Mouse (Mus musculus) heart, embryonic 14.5 days (tissue): ENCODE data around the gene Defb26. TPM values are rescaled to one million over a fixed set of nuclear protein-coding genes. Genes with fewer than 3 reads are reported as not detected.

Experiments used
- ATAC-seq: fragments of 200-750 bp; cut with Nextera tagmentation; 2 replicates; pipeline ENCODE4 v1.8.0; 2017; ENCODE audit warnings: low read depth, moderate TSS enrichment; ENCODE audit not compliant: insufficient number of reproducible peaks, insufficient read depth, low FRiP score
- H3K27ac ChIP-seq, 2 experiments: fragments of 200-500 bp in 1 of 2; fragments of 300-500 bp in 1 of 2; sonication (generic) in 1 of 2; replicated peaks in 1 of 2; 2 replicates each; pipeline ENCODE4 v1.5.1; 2012 to 2014; ENCODE audit warnings: low read depth in 2 of 2, low read length in 2 of 2, control low read depth in 1 of 2, mild to moderate bottlenecking in 1 of 2, mixed read lengths in 1 of 2; ENCODE audit not compliant: control insufficient read depth in 1 of 2, insufficient read depth in 1 of 2
- H3K27me3 ChIP-seq: fragments of 300-500 bp; sonication (generic); 2 replicates; pipeline ENCODE4 v1.6.1; 2014; ENCODE audit warnings: mild to moderate bottlenecking, low read length, control low read depth; ENCODE audit not compliant: control insufficient read depth, insufficient read depth
- H3K36me3 ChIP-seq: fragments of 300-500 bp; sonication (generic); 2 replicates; pipeline ENCODE4 v1.6.1; 2014; ENCODE audit warnings: mild to moderate bottlenecking, control low read depth, low read length, mixed read lengths; ENCODE audit not compliant: control insufficient read depth, insufficient read depth
- H3K4me1 ChIP-seq, 2 experiments: fragments of 200-500 bp in 1 of 2; fragments of 300-500 bp in 1 of 2; sonication (generic) in 1 of 2; 2 replicates each; pipeline ENCODE4 v1.6.1; 2012 to 2014; ENCODE audit warnings: low read length in 2 of 2, control low read depth in 1 of 2, mixed read lengths in 1 of 2; ENCODE audit not compliant: control insufficient read depth in 2 of 2, insufficient read depth in 2 of 2
- H3K4me2 ChIP-seq: fragments of 300-500 bp; sonication (generic); 2 replicates; pipeline ENCODE4 v1.6.1; 2014; ENCODE audit warnings: mild to moderate bottlenecking, low read length
- H3K4me3 ChIP-seq, 2 experiments: fragments of 200-500 bp in 1 of 2; fragments of 300-500 bp in 1 of 2; sonication (generic) in 1 of 2; 2 replicates each; pipeline ENCODE4 v1.5.1; 2012 to 2014; ENCODE audit warnings: low read length in 2 of 2, mild to moderate bottlenecking in 2 of 2, control low read depth in 1 of 2, low read depth in 1 of 2, moderate library complexity in 1 of 2; ENCODE audit not compliant: control insufficient read depth in 1 of 2, insufficient read depth in 1 of 2
- H3K9ac ChIP-seq: fragments of 300-500 bp; sonication (generic); 2 replicates; pipeline ENCODE4 v1.6.1; 2014; ENCODE audit warnings: mild to moderate bottlenecking, low read length
- H3K9me3 ChIP-seq: fragments of 300-500 bp; sonication (generic); 2 replicates; pipeline ENCODE4 v1.6.1; 2016; ENCODE audit warnings: low read length, control low read depth; ENCODE audit not compliant: control insufficient read depth
- WGBS: fragments of 180-500 bp; shearing (Covaris S2); extraction: QIAGEN DNeasy Blood & Tissue Kit; methylation state at CpG from one replicate; pipeline ENCODE4 v1.1.7; 2014; 5-methylcytosine and 5-hydroxymethylcytosine counted together
- polyA plus RNA-seq: library from polyadenylated mRNA; unstranded; fragments of >200 nt; fragmentation: Nextera tagmentation; extraction: Ambion mirVana; gene quantifications from 2 replicates; pipeline ENCODE4 v1.2.1, GENCODE M21; 2014

Gene Defb26
- polyA plus RNA-seq, 1 experiment from 2014 or later = not detected

DNA sequence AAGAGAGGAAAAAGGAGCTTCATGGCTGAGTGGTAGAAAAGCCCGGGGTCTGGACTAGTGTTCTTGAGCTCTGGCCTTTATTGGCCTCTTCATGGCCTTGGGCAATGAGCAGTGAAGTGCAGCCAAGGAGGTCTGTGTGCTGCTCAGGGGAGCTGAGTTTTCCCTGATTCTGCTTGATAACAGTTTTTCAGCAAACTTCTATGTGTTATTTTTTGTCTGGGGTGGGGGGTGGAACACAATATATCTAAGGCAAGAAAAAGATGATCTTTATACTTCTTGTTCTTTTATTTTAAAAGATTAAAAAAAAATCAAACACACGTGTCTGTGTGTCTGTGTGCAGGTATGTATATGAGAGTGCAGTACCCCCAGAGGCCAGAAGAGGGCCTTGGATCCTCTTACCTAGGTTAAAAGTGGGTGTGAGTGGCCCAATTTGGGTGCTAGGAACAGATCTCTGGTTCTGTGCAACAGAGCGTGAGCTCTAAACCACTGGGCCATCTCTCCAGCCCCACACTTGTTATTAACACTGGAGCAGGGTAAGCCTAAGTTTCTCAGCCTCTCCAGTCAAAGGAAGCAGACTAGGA, 46.8 kb downstream of the Defb26 start, which contains the start of gene Defb23:
Gene Defb23, minus strand, starts transcription at position 51 of the 581 bp plus-strand sequence.
- Histone ChIP-seq H3K27ac (no peak within 1 kb of the TSS), H3K36me3 (no peaks in the 10 kb centered on the region), H3K4me1 (no peaks in the 10 kb centered on the region), H3K4me3 (no peak within 1 kb of the TSS), H3K4me2 (no peak within 1 kb of the TSS), H3K9ac (no peak within 1 kb of the TSS), H3K27me3 (no peaks in the 10 kb centered on the region), H3K9me3 (peaks cover 3% of the 10 kb centered on the region; the same call in 1 of the 2 replicates)
- WGBS = 87% methylated on average over 3 of the region's 3 CpGs
- ATAC-seq = no peak

DNA sequence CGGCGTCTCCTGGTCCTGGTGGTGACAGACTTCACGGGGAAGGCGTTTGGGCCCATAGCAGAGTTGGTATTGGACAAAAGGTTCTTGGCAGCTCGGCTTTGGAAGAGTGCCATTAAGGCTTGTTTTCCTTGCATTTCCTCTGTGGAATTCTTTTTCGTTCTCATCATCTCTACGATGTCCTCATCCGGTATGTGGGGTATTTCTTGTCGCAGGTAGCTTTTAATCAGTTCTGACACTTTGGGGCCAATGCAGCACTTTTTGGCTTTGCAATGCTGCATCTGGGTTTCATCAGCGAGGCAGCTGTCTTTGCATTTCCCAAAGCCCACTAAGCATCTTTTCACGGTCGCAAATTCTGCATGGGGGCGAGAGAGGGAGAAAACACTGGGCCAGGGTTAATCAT, 52.3 kb downstream of the Defb26 start:
- no peak for ATAC-seq
- WGBS = 50% methylated on average over 13 of the region's 13 CpGs
- peaks cover 2 to 3% of the 10 kb centered on the region in 2 experiments; a peak in 2 of 4 replicates for H3K4me1 ChIP-seq

More for the DNA sequence above, 52.3 kb downstream of the Defb26 start:
- Histone ChIP-seq H3K4me3 (no peak overlapping the region), H3K27me3 (no peaks in the 10 kb centered on the region), H3K9me3 (no peaks in the 10 kb centered on the region), H3K9ac (no peak overlapping the region), H3K27ac (no peak overlapping the region), H3K36me3 (no peaks in the 10 kb centered on the region), H3K4me2 (no peak overlapping the region)

Other genes starting within 250 kb of the Defb26 start
- 31.6 and 32.2 TPM in 2 replicates for gene Tbc1d20, start 217.9 kb downstream of the Defb26 start, polyA plus RNA-seq
- 63.0 and 63.1 TPM in 2 replicates for gene Rbck1, start 179.0 kb downstream of the Defb26 start, polyA plus RNA-seq
- 1.8 and 1.9 TPM in 2 replicates for gene Trib3, start 167.7 kb downstream of the Defb26 start, polyA plus RNA-seq
- gene Nrsn2, start 135.1 kb downstream of the Defb26 start, polyA plus RNA-seq = 2.2 and 3.8 TPM in 2 replicates
- gene Sox12, start 113.6 kb downstream of the Defb26 start, polyA plus RNA-seq = 13.1 and 15.0 TPM in 2 replicates
- gene Zcchc3, start 96.7 kb downstream of the Defb26 start, polyA plus RNA-seq = 35.7 and 36.1 TPM in 2 replicates
- 1.8 and 2.3 TPM in 2 replicates for gene 6820408C15Rik, start 96.1 kb downstream of the Defb26 start, polyA plus RNA-seq
- not detected in 2 replicates for gene Defb23, start 47.1 kb downstream of the Defb26 start, polyA plus RNA-seq
- gene Defb20, start 34.6 kb downstream of the Defb26 start, polyA plus RNA-seq = not detected in 2 replicates
- not detected in 2 replicates for gene Defb22, start 21.6 kb downstream of the Defb26 start, polyA plus RNA-seq
- gene Defb28, start 6.6 kb upstream of the Defb26 start, polyA plus RNA-seq = not detected in 2 replicates
- not detected in 2 replicates for gene Defb29, start 28.4 kb upstream of the Defb26 start, polyA plus RNA-seq
- not detected in 2 replicates for gene Gm17416, start 57.6 kb upstream of the Defb26 start, polyA plus RNA-seq
- gene Defb21, start 61.1 kb upstream of the Defb26 start, polyA plus RNA-seq = not detected in 2 replicates
- 1.2 TPM in 1 of 2 replicates, not detected in the other for gene Defb19, start 68.6 kb upstream of the Defb26 start, polyA plus RNA-seq
- not detected in 2 replicates for gene Defb45, start 87.7 kb upstream of the Defb26 start, polyA plus RNA-seq
- gene Defb36, start 92.6 kb upstream of the Defb26 start, polyA plus RNA-seq = not detected in 2 replicates
- gene Defb25, start 111.4 kb upstream of the Defb26 start, polyA plus RNA-seq = 0.94 and 0.95 TPM in 2 replicates
- 13.0 and 13.2 TPM in 2 replicates for gene Rem1, start 115.3 kb upstream of the Defb26 start, polyA plus RNA-seq
- 70.6 and 74.6 TPM in 2 replicates for gene H13, start 157.8 kb upstream of the Defb26 start, polyA plus RNA-seq
- gene Mcts2, start 175.3 kb upstream of the Defb26 start, polyA plus RNA-seq = 20.8 and 25.6 TPM in 2 replicates
- 56.8 and 61.1 TPM in 2 replicates for gene Id1, start 224.6 kb upstream of the Defb26 start, polyA plus RNA-seq
- 18.5 and 18.6 TPM in 2 replicates for gene Cox4i2, start 242.5 kb upstream of the Defb26 start, polyA plus RNA-seq